19 mouse cellular contexts compared by ENCODE assay signal in genomic region chr2:166388050-166388449, GRCm38 (mm10).
A peak's percentile ranks its signal among the peaks of the same experiment; 100 is the strongest.
DNase-seq lines count a peak whose midpoint lies in the region; ATAC-seq and TF ChIP-seq lines count a peak whose summit lies in the region.
"Had no signal": no experiment of that assay in that cellular context is flagged by ENCODE, and none has a peak within 500 bp of the region (broad histone marks: within the 10 kb centered on the region; RNA-seq: fewer than 3 reads in every experiment).

No protein-coding gene starts in this region.

- no peaks in the 10 kb centered on the region for H3K36me3 ChIP-seq in forebrain, embryonic 14.5 days (ENCODE audit: control insufficient read depth, insufficient read depth, low read length)
- no peaks in the 10 kb centered on the region for H3K36me3 ChIP-seq in forebrain, embryonic 15.5 days
- H3K36me3 ChIP-seq in limb, embryonic 10.5 days: no peaks in the 10 kb centered on the region
- H3K36me3 ChIP-seq in midbrain, postnatal 0 days (ENCODE audit: insufficient read depth, low read length): no peaks in the 10 kb centered on the region
- H3K36me3 ChIP-seq: heart, embryonic 13.5 days; lung, embryonic 15.5 days had no signal

- no peak for TF ChIP-seq CTCF in midbrain, postnatal 0 days (IDR thresholded peaks at IDR 0.05)

- H3K4me3 ChIP-seq in forebrain, embryonic 14.5 days (ENCODE audit: low read depth, low read length): no peak overlapping the region
- H3K4me3 ChIP-seq in forebrain, embryonic 15.5 days: no peak overlapping the region
- no peak overlapping the region for H3K4me3 ChIP-seq in limb, embryonic 10.5 days
- H3K4me3 ChIP-seq in midbrain, postnatal 0 days (ENCODE audit: low read depth, low read length): no peak overlapping the region
- H3K4me3 ChIP-seq: heart, embryonic 13.5 days; lung, embryonic 15.5 days had no signal

- H3K27ac ChIP-seq in forebrain, embryonic 14.5 days (ENCODE audit: low read depth, low read length): no peak overlapping the region
- H3K27ac ChIP-seq in forebrain, embryonic 15.5 days (replicated peaks): no peak overlapping the region
- peak overlapping the region; percentile 38 for H3K27ac ChIP-seq in limb, embryonic 10.5 days
- H3K27ac ChIP-seq in midbrain, postnatal 0 days (ENCODE audit: low read depth, low read length): no peak overlapping the region
- H3K27ac ChIP-seq: heart, embryonic 13.5 days; liver, embryonic 14.5 days; lung, embryonic 15.5 days; macrophage had no signal

- 30% methylated on average over 6 of the region's 6 CpGs for WGBS in forebrain, embryonic 14.5 days
- 33% methylated on average over 6 of the region's 6 CpGs for WGBS in forebrain, embryonic 15.5 days
- WGBS in limb, embryonic 10.5 days: 53% methylated on average over 6 of the region's 6 CpGs
- WGBS in midbrain, postnatal 0 days: 25% methylated on average over 6 of the region's 6 CpGs

- intact Hi-C loops in heart, postnatal 10 days (cut with DNase I): no loop called here

- H3K9ac ChIP-seq in forebrain, embryonic 14.5 days (ENCODE audit: low read length): no peak overlapping the region
- no peak overlapping the region for H3K9ac ChIP-seq in forebrain, embryonic 15.5 days (replicated peaks)
- no peak overlapping the region for H3K9ac ChIP-seq in midbrain, postnatal 0 days (replicated peaks; ENCODE audit: low read length, poor library complexity, severe bottlenecking)
- H3K9ac ChIP-seq: heart, embryonic 13.5 days; liver, embryonic 14.5 days; lung, embryonic 15.5 days had no signal

- no peak for ATAC-seq in forebrain, embryonic 14.5 days
- ATAC-seq in forebrain, embryonic 15.5 days (replicated peaks): no peak
- ATAC-seq in midbrain, postnatal 0 days (ENCODE audit: low FRiP score): no peak
- ATAC-seq: forebrain, embryonic 16.5 days had no signal

- DNase-seq in forebrain, embryonic 14.5 days (ENCODE audit: low spot score): peak; percentile 43
- peak; percentile 29 for DNase-seq in brain, adult 2 months (ENCODE audit: low read depth, low spot score)
- DNase-seq in limb, embryonic 10.5 days (ENCODE audit: low spot score): no peak
- DNase-seq in midbrain, postnatal 0 days (ENCODE audit: low spot score): peak; percentile 46
- no peak for DNase-seq in frontal cortex, postnatal 10 days (ENCODE audit: low spot score in 2 of 2)
- no peak for DNase-seq in frontal cortex, postnatal 14 days (ENCODE audit: low spot score in 2 of 2)
- no peak for DNase-seq in heart, postnatal 10 days
- DNase-seq: cerebellum, adult 9-11 months; heart, adult 11 months; heart, postnatal 36 days; kidney, adult 11 months; right cerebral cortex, adult 18-20 months; thymus, postnatal 36 days had no signal

- no peaks in the 10 kb centered on the region for H3K27me3 ChIP-seq in forebrain, embryonic 14.5 days (replicated peaks; ENCODE audit: control insufficient read depth, insufficient read depth, low read length)
- H3K27me3 ChIP-seq in forebrain, embryonic 15.5 days: peaks cover 4% of the 10 kb centered on the region; the same call in 1 of the 2 replicates
- no peaks in the 10 kb centered on the region for H3K27me3 ChIP-seq in limb, embryonic 10.5 days (ENCODE audit: low read depth, poor library complexity, severe bottlenecking)
- no peaks in the 10 kb centered on the region for H3K27me3 ChIP-seq in midbrain, postnatal 0 days (ENCODE audit: insufficient read depth, low read length)
- H3K27me3 ChIP-seq: heart, embryonic 13.5 days had no signal

- H3K4me1 ChIP-seq in forebrain, embryonic 14.5 days (ENCODE audit: control insufficient read depth, insufficient read depth, low read length): peaks cover 6% of the 10 kb centered on the region; the same call in 1 of the 2 replicates
- H3K4me1 ChIP-seq in forebrain, embryonic 15.5 days: peaks cover 15% of the 10 kb centered on the region
- peaks cover 65% of the 10 kb centered on the region for H3K4me1 ChIP-seq in limb, embryonic 10.5 days
- H3K4me1 ChIP-seq in midbrain, postnatal 0 days (ENCODE audit: insufficient read depth, low read length): peaks cover 23% of the 10 kb centered on the region; the same call in 1 of the 2 replicates
- H3K4me1 ChIP-seq: lung, embryonic 15.5 days had no signal

- no peak overlapping the region for H3K4me2 ChIP-seq in forebrain, embryonic 14.5 days (ENCODE audit: low read length)
- H3K4me2 ChIP-seq in forebrain, embryonic 15.5 days (replicated peaks): no peak overlapping the region
- H3K4me2 ChIP-seq in midbrain, postnatal 0 days (ENCODE audit: low read depth, low read length, poor library complexity, severe bottlenecking): no peak overlapping the region
- H3K4me2 ChIP-seq: heart, embryonic 13.5 days; lung, embryonic 15.5 days had no signal

- no peaks in the 10 kb centered on the region for H3K9me3 ChIP-seq in forebrain, embryonic 14.5 days (replicated peaks; ENCODE audit: control insufficient read depth, low read length)
- no peaks in the 10 kb centered on the region for H3K9me3 ChIP-seq in forebrain, embryonic 15.5 days
- no peaks in the 10 kb centered on the region for H3K9me3 ChIP-seq in limb, embryonic 10.5 days (replicated peaks)
- H3K9me3 ChIP-seq in midbrain, postnatal 0 days (ENCODE audit: low read length): no peaks in the 10 kb centered on the region
- H3K9me3 ChIP-seq: heart, embryonic 13.5 days; lung, embryonic 15.5 days had no signal

Comparison
In these comparisons a context has a peak if more than half of its experiments do, and no peak if none do; other contexts are left out.
1. DNase-seq: peak in forebrain, embryonic 14.5 days (single experiment), brain, adult 2 months (single experiment) and midbrain, postnatal 0 days (single experiment); none in limb, embryonic 10.5 days (single experiment), frontal cortex, postnatal 10 days (0 of 2), frontal cortex, postnatal 14 days (0 of 2) and heart, postnatal 10 days (0 of 2).